Mouse (Mus musculus): ENCODE measurements at regions not wholly inside any gene's neighbourhood (a gene's known extent, or its start where the extent isn't known, plus 50 kb on each side); places are given as distances from the start of the nearest gene placed in this dataset.

- DNase-seq: peak; percentile 7 to 11
Observed at GRCm38 (mm10) chr6:28184781-28185180, 49.8 kb upstream of the Grm8 start.
